Mouse (Mus musculus) embryonic facial prominence, embryonic 15.5 days (tissue): ENCODE data around the gene Dop1a. TPM values are rescaled to one million over a fixed set of nuclear protein-coding genes. Genes with fewer than 3 reads are reported as not detected.

Experiments used
- ATAC-seq: fragments of 200-750 bp; cut with Nextera tagmentation; 2 replicates; pipeline ENCODE4 v1.8.0; 2017; ENCODE audit warnings: low read depth, moderate TSS enrichment; ENCODE audit not compliant: insufficient number of reproducible peaks, low FRiP score, low TSS enrichment
- H3K27ac ChIP-seq: fragments of 300-500 bp; sonication (generic); replicated peaks from 2 replicates; pipeline ENCODE4 v1.5.1; 2015; ENCODE audit warnings: mild to moderate bottlenecking, inconsistent platforms
- H3K27me3 ChIP-seq: fragments of 300-500 bp; sonication (generic); 2 replicates; pipeline ENCODE4 v1.6.1; 2015; ENCODE audit warnings: inconsistent platforms
- H3K36me3 ChIP-seq: fragments of 300-500 bp; sonication (generic); 2 replicates; pipeline ENCODE4 v1.6.1; 2015; ENCODE audit warnings: mild to moderate bottlenecking, inconsistent platforms
- H3K4me1 ChIP-seq: fragments of 300-500 bp; sonication (generic); 2 replicates; pipeline ENCODE4 v1.6.1; 2015; ENCODE audit warnings: inconsistent platforms
- H3K4me2 ChIP-seq: fragments of 300-500 bp; sonication (generic); replicated peaks from 2 replicates; pipeline ENCODE4 v1.6.1; 2015; ENCODE audit warnings: mild to moderate bottlenecking, inconsistent platforms
- H3K4me3 ChIP-seq: fragments of 300-500 bp; sonication (generic); replicated peaks from 2 replicates; pipeline ENCODE4 v1.5.1; 2015; ENCODE audit warnings: mild to moderate bottlenecking, inconsistent platforms
- H3K9ac ChIP-seq: fragments of 300-500 bp; sonication (generic); 2 replicates; pipeline ENCODE4 v1.6.1; 2015; ENCODE audit warnings: inconsistent platforms
- H3K9me3 ChIP-seq: fragments of 300-500 bp; sonication (generic); replicated peaks from 2 replicates; pipeline ENCODE4 v1.6.1; 2016; ENCODE audit warnings: inconsistent platforms
- WGBS: fragments of 180-500 bp; shearing (Covaris S2); methylation state at CpG from one replicate; pipeline ENCODE4 v1.1.7; 2015; 5-methylcytosine and 5-hydroxymethylcytosine counted together
- polyA plus RNA-seq: library from polyadenylated mRNA; unstranded; fragments of >200 nt; fragmentation: Nextera tagmentation; extraction: Ambion mirVana; gene quantifications from 2 replicates; pipeline ENCODE4 v1.2.1, GENCODE M21; 2015

Dop1a gene
- polyA plus RNA-seq, 1 experiment from 2014 or later, result 16.8 TPM

GRCm38 (mm10) chr9:86554641-86555040, 87.7 kb downstream of the Dop1a start:
- no peak overlapping the region for H3K27ac ChIP-seq
- no peaks in the 10 kb centered on the region for H3K27me3 ChIP-seq
- H3K9me3 ChIP-seq, result no peaks in the 10 kb centered on the region
- ATAC-seq, result no peak
- 91% methylated on average over 4 of the region's 4 CpGs for WGBS
- no peak overlapping the region for H3K4me3 ChIP-seq
- peaks cover 71% of the 10 kb centered on the region for H3K36me3 ChIP-seq
- H3K4me2 ChIP-seq, result no peak overlapping the region
- no peak overlapping the region for H3K9ac ChIP-seq
- H3K4me1 ChIP-seq, result no peaks in the 10 kb centered on the region

DNA sequence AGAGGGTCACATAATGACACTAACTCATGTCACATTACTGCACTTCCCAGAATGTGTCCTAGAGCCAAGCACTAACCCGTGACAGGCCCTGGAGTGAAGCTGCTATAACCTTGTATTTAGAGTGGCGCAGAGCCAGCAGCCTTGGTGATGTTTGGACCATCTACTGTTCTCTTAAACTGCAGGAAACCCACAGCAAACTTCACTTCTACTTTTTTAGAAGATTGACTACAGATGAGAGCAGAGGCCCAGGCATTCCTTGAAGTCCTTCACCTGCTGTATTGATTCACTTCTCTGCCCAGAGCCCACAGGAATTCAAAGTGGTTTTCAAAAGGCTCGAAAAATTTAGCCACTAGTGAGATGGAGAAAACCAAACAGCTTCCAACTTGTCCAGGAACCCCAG, 93.6 kb downstream of the Dop1a start:
- no peak overlapping the region for H3K9ac ChIP-seq
- peaks cover 85% of the 10 kb centered on the region for H3K36me3 ChIP-seq

GRCm38 (mm10) chr9:86569314-86569910, 102.5 kb downstream of the Dop1a start:
- Histone ChIP-seq H3K9me3 (no peaks in the 10 kb centered on the region), H3K36me3 (peaks cover 49% of the 10 kb centered on the region), H3K4me2 (no peak overlapping the region), H3K27me3 (no peaks in the 10 kb centered on the region), H3K27ac (no peak overlapping the region), H3K4me1 (peaks cover 21% of the 10 kb centered on the region), H3K9ac (no peak overlapping the region), H3K4me3 (no peak overlapping the region)
- no peak for ATAC-seq
- 83% methylated on average over 3 of the region's 3 CpGs for WGBS

More for the DNA sequence above, 93.6 kb downstream of the Dop1a start:
- ATAC-seq, result no peak
- H3K27me3 ChIP-seq, result no peaks in the 10 kb centered on the region
- H3K4me1 ChIP-seq, result no peaks in the 10 kb centered on the region
- no peak overlapping the region for H3K4me3 ChIP-seq
- no peak overlapping the region for H3K27ac ChIP-seq
- no peak overlapping the region for H3K4me2 ChIP-seq
- no peaks in the 10 kb centered on the region for H3K9me3 ChIP-seq
- WGBS, result 84% methylated on average over 3 of the region's 3 CpGs

DNA sequence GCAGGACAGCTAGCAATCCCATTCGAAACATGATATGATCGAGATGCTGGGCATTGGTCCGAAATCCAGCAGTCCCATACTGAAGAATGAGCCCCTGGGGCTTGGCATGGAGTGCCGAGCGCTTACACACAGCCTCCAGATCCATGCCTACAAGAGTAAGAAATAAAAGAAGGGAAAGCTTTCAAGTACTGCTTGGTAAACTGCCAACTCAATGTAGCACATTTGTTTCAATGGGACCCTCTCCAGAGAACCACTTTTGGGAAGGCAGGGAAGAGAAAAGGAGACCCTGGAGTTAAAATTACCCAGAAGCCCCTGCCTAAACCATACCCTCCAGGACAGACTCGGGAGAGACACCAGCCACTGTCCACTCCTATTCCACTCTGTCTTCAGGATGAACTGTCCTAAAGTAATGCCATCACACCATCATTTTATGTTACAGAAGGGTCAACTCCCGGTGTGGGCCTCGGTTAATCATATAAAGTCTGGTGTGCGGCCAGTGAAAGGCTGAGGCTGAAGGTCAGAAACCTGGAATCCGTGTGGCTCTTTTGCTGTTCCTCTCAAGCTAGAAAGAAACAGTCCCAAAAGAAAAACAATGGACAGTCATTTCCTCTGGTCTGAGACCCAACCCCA, 103.4 kb downstream of the Dop1a start:
- Histone ChIP-seq H3K4me2 (peak overlapping the region; percentile 98), H3K4me1 (peaks cover 21% of the 10 kb centered on the region), H3K9me3 (no peaks in the 10 kb centered on the region), H3K9ac (no peak overlapping the region), H3K27ac (no peak overlapping the region), H3K4me3 (peak overlapping the region; percentile 71), H3K36me3 (peaks cover 39% of the 10 kb centered on the region), H3K27me3 (no peaks in the 10 kb centered on the region)
- WGBS, result 76% methylated on average over 10 of the region's 10 CpGs
- ATAC-seq, result no peak

DNA sequence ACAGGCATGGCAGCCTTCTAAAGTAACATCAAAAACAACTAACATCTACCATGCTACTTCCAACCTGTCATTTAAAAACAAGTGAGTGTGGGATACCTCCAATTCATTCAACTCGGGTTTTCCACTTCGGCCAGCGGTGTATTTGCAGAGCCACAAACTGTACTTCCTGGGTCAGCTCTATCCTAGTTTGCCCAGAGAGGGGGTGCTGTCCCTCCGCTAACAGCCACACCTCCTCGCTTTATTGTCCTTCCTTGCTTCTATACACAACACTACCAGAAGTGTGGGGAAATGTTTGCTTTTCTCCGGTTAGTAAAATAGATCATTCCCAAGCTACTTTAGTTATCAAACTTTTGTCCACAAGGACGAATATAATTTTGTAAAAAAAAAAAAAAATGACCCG, 104.0 kb downstream of the Dop1a start:
- Histone ChIP-seq H3K27me3 (no peaks in the 10 kb centered on the region), H3K36me3 (peaks cover 33% of the 10 kb centered on the region), H3K4me2 (peak overlapping the region; percentile 98), H3K27ac (no peak overlapping the region), H3K4me1 (peaks cover 21% of the 10 kb centered on the region), H3K4me3 (peak overlapping the region; percentile 71), H3K9ac (no peak overlapping the region), H3K9me3 (no peaks in the 10 kb centered on the region)
- no peak for ATAC-seq
- WGBS, result 18% methylated on average over 8 of the region's 8 CpGs

- no peaks in the 10 kb centered on the region for H3K9me3 ChIP-seq
- H3K36me3 ChIP-seq, result peaks cover 27% of the 10 kb centered on the region
- H3K27me3 ChIP-seq, result no peaks in the 10 kb centered on the region
- peak within 1 kb of the TSS; percentile 71 for H3K4me3 ChIP-seq
- H3K27ac ChIP-seq, result peak within 1 kb of the TSS; percentile 83
- under 1% methylated on average over 59 of the region's 59 CpGs for WGBS
- peak within 1 kb of the TSS; percentile 98 for H3K4me2 ChIP-seq
- H3K9ac ChIP-seq, result peak within 1 kb of the TSS; percentile 53
- peaks cover 21% of the 10 kb centered on the region for H3K4me1 ChIP-seq
- ATAC-seq, result peak; percentile 99
Observed at GRCm38 (mm10) chr9:86571540-86572135, 104.7 kb downstream of the Dop1a start, which contains the start of the genes Pgm3 and Rwdd2a. Gene Pgm3, minus strand, starts transcription at chr9:86571842. Gene Rwdd2a, plus strand, starts transcription at chr9:86571991.

DNA sequence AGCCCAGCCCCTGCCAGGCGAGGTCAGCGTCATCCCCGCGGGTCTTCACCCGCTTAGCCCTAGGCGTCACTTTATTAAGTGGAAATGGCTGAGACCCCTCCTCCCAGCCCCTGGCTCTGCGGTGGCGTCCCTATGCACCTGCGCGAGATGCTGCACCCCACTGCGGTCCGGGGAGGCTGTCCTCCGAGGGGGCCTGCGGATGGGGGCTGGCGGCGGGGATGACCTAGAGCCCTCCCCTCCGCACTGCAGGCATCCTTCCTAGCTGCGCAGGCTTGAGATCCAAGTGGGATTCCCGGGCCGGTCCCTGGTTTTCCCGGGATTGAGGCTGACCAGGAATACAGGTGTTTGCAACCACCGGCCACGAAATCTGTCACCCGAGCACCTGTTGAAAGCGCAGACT, 105.2 kb downstream of the Dop1a start:
- Histone ChIP-seq H3K27me3 (no peaks in the 10 kb centered on the region), H3K36me3 (peaks cover 22% of the 10 kb centered on the region), H3K9ac (peak overlapping the region; percentile 53; the same call in 1 of the 2 replicates), H3K4me2 (peak overlapping the region; percentile 98), H3K4me3 (peak overlapping the region; percentile 71), H3K4me1 (peaks cover 21% of the 10 kb centered on the region), H3K9me3 (no peaks in the 10 kb centered on the region), H3K27ac (no peak overlapping the region)
- ATAC-seq, result peak; percentile 21; the same call in 1 of the 2 replicates
- WGBS, result under 1% methylated on average over 25 of the region's 25 CpGs

DNA sequence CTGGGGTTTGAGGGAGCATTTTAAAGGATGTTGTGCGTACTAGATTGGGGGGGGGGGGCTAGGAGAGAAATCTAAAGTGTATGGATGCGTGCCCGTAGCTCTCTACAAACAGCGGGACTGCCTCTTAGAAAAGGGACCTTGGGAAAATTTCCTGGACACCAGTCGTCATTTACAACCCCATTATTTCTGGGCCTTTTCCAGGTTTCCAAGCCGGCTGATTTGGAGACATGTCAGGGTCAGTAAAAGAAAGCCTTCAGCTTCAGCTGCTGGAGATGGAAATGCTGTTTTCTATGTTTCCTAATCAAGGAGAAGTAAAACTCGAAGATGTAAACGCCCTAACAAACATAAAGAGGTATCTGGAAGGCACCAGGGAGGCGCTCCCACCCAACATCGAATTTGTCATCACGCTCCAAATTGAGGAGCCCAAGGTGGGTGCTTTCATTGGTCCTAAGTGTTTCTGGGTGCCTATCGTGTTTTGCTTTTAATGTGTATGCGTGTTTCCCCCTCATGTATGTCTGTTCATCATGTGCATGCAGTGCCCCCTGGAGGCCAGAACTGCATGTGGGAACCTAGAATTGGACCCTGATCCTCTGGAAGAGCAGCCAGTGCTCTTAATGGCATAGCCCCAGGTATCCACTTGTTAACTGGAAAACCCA, 105.8 kb downstream of the Dop1a start:
- Histone ChIP-seq H3K9ac (no peak overlapping the region), H3K4me2 (peak overlapping the region; percentile 98), H3K4me1 (peaks cover 21% of the 10 kb centered on the region), H3K4me3 (peak overlapping the region; percentile 71), H3K27ac (no peak overlapping the region), H3K27me3 (no peaks in the 10 kb centered on the region), H3K9me3 (no peaks in the 10 kb centered on the region), H3K36me3 (peaks cover 18% of the 10 kb centered on the region)
- WGBS, result 8% methylated on average over 13 of the region's 13 CpGs
- no peak for ATAC-seq

DNA sequence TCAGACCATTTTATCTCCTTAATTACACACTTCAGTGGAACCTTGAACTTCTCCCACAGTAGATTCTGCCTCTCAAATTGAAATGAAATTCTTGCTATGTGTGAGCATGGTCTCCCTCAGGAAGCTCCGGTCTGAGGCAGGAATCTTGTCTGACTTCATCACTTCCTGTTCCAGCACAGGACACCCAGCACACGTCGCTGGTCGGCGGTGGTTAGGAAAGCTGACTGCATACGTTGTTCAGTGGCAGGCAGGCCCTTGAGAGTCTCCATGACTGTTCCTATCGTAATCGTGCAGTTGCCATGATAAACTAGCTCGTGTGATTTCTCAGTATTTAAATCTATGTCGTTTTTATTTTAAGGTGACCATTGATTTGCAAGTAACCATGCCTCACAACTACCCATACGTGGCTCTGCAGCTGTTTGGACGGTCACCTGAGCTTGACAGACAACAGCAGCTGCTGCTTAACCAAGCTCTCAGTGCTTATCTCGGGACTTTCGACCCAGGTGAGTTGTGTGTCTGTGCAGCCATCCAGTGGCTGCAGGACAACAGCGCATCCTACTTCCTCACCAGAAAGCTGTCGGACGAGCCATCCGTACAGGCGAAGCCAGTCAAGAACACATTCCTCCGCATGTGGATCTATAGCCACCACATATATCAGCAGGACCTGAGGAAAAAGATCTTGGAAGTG, 106.8 kb downstream of the Dop1a start:
- no peak for ATAC-seq
- WGBS, result 74% methylated on average over 20 of the region's 20 CpGs

GRCm38 (mm10) chr9:86575178-86575577, 108.2 kb downstream of the Dop1a start:
- 0 out of 2 replicates have a peak, but pooled peaks cover 5% of the 10 kb centered on the region for H3K36me3 ChIP-seq
- peaks cover 19% of the 10 kb centered on the region for H3K4me1 ChIP-seq
- 70% methylated on average over 6 of the region's 6 CpGs for WGBS
- ATAC-seq, result no peak
- H3K4me3 ChIP-seq, result no peak overlapping the region
- H3K9ac ChIP-seq, result no peak overlapping the region
- no peaks in the 10 kb centered on the region for H3K27me3 ChIP-seq
- H3K9me3 ChIP-seq, result no peaks in the 10 kb centered on the region
- H3K27ac ChIP-seq, result no peak overlapping the region
- H3K4me2 ChIP-seq, result no peak overlapping the region

More for the DNA sequence above, 106.8 kb downstream of the Dop1a start:
- H3K4me3 ChIP-seq, result no peak overlapping the region
- H3K36me3 ChIP-seq, result peaks cover 13% of the 10 kb centered on the region
- no peaks in the 10 kb centered on the region for H3K9me3 ChIP-seq
- H3K4me2 ChIP-seq, result no peak overlapping the region
- H3K9ac ChIP-seq, result no peak overlapping the region
- H3K4me1 ChIP-seq, result peaks cover 21% of the 10 kb centered on the region
- no peaks in the 10 kb centered on the region for H3K27me3 ChIP-seq
- no peak overlapping the region for H3K27ac ChIP-seq
